Mouse (Mus musculus): ENCODE results near the gene Scgn.

The Scgn gene

GRCm38 (mm10) chr13:23934211-23934520 is 56.8 kb downstream of the Scgn start, which contains the start of gene Hist1h2aa:
TSS of gene Hist1h2aa (plus strand) at chr13:23934462.
- DNase-seq, result no peak

GRCm38 (mm10) chr13:23933421-23934210 is 57.4 kb downstream of the Scgn start, which contains the start of gene Hist1h2ba:
TSS of gene Hist1h2ba (minus strand) at chr13:23934156.
- no peak for DNase-seq

GRCm38 (mm10) chr13:23930904-23931303 is 60.1 kb downstream of the Scgn start:
- DNase-seq, result peak; percentile 8

GRCm38 (mm10) chr13:23930461-23930860 is 60.6 kb downstream of the Scgn start:
- no peak for DNase-seq

- DNase-seq, result peak; percentile 61
Measured at GRCm38 (mm10) chr13:23928637-23929036, 62.4 kb downstream of the Scgn start.

GRCm38 (mm10) chr13:23925792-23926191 is 65.2 kb downstream of the Scgn start:
- no peak for DNase-seq

GRCm38 (mm10) chr13:23917674-23918073 is 73.3 kb downstream of the Scgn start:
- DNase-seq, result no peak

- DNase-seq, result no peak
Measured at GRCm38 (mm10) chr13:23916132-23916531, 74.9 kb downstream of the Scgn start.

GRCm38 (mm10) chr13:23914376-23915167 is 76.4 kb downstream of the Scgn start, which contains the start of gene Slc17a4:
TSS of gene Slc17a4 (minus strand) at chr13:23915009.
- no peak for DNase-seq

GRCm38 (mm10) chr13:23913791-23914306 is 77.2 kb downstream of the Scgn start:
- peak; percentile 10 for DNase-seq

- peak; percentile 10 for DNase-seq
Measured at GRCm38 (mm10) chr13:23911335-23911734, 79.7 kb downstream of the Scgn start.

GRCm38 (mm10) chr13:23910121-23910520 is 80.9 kb downstream of the Scgn start:
- no peak for DNase-seq

GRCm38 (mm10) chr13:23906906-23907305 is 84.1 kb downstream of the Scgn start:
- no peak for DNase-seq

All from lung, postnatal 36 days (tissue).